Mouse (Mus musculus): ENCODE measurements around the gene Krt42.

GRCm38 (mm10) chr11:100261235-100261605 is 8.5 kb downstream of the Krt42 start:
- no peak for TF ChIP-seq EP300 (optimal IDR thresholded peaks at IDR 0.05)
- no peak for TF ChIP-seq CTCF (IDR thresholded peaks at IDR 0.05; ENCODE audit: low read depth)

Measured in stomach, postnatal 0 days (tissue).